Mouse (Mus musculus) left cerebral cortex, postnatal 25 days (tissue): ENCODE measurements around the gene Gm21541. TPM values are rescaled to one million over a fixed set of nuclear protein-coding genes. Genes with fewer than 3 reads are reported as not detected.
"Not testable (repeated sequence)": the region's sequence is repeated elsewhere in the genome, so short reads cannot be mapped to it uniquely, and the experiment has no call there.

ENCODE experiments used
- DNase-seq, 2 experiments: peaks; one replicate each; pipeline ENCODE4 v3.0.0; 2022; ENCODE audit warnings: low spot score in 2 of 2, mixed read lengths in 1 of 2
- intact Hi-C: fragments of 180-260 bp; cut with DNase I; formaldehyde crosslinking; loops from one replicate; pipeline ENCODE4 v1.15.1; 2025
- total RNA-seq, 2 experiments: library from RNA; stranded (reverse); gene quantifications; 2 replicates each; pipeline ENCODE4 v1.2.3; 2021

The Gm21541 gene
- not detected for total RNA-seq

- intact Hi-C loops, DNase-seq: not testable (repeated sequence)
Observed at GRCm38 (mm10) chr4:41903310-41903709, at the start of gene Gm21541. Gm21541 (plus strand) TSS chr4:41903610.

GRCm38 (mm10) chr4:41941272-41941671, 37.9 kb downstream of the Gm21541 start, which contains the start of gene Gm20878:
Gm20878 (plus strand) TSS chr4:41941572.
- DNase-seq, intact Hi-C loops: not testable (repeated sequence)

Other genes with a start within 250 kb of the Gm21541 start
- 100 to 1,000 TPM in 1 of 2 experiments, 10 to 100 TPM in 1; 98.9 to 109 TPM for gene Cntfr, start 206.5 kb upstream of the Gm21541 start, total RNA-seq
- 10 to 100 TPM; 35.8 to 43.8 TPM for gene Il11ra1, start 203.6 kb upstream of the Gm21541 start, total RNA-seq
- 10 to 100 TPM; 26.8 to 31.3 TPM for gene Rpp25l, start 190.1 kb upstream of the Gm21541 start, total RNA-seq
- gene Dctn3, start 180.4 kb upstream of the Gm21541 start, total RNA-seq: 100 to 1,000 TPM; 174 to 191 TPM
- under 1 TPM in 1 of 2 experiments, not detected in 1; 0.43 TPM for gene Arid3c, start 172.5 kb upstream of the Gm21541 start, total RNA-seq
- gene Galt, start 148.4 kb upstream of the Gm21541 start, total RNA-seq: 100 to 1,000 TPM in 1 of 2 experiments, 10 to 100 TPM in 1; 93.2 to 103 TPM
- gene Sigmar1, start 147.5 kb upstream of the Gm21541 start, total RNA-seq: 10 to 100 TPM; 60.0 to 66.5 TPM
- 100 to 1,000 TPM; 261 to 267 TPM for gene Ccl27a, start 129.4 kb upstream of the Gm21541 start, total RNA-seq
- gene Gm20878, start 38.0 kb downstream of the Gm21541 start, total RNA-seq: 10 to 100 TPM; 48.2 to 53.7 TPM
- gene Fam205a4, start 62.4 kb downstream of the Gm21541 start, total RNA-seq: 1 to 10 TPM; 4.7 to 5.0 TPM
- 1 to 10 TPM; 6.1 to 6.4 TPM for gene Gm21093, start 131.1 kb downstream of the Gm21541 start, total RNA-seq
- gene Gm3893, start 187.6 kb downstream of the Gm21541 start, total RNA-seq: not detected
- gene Gm13304, start 211.2 kb downstream of the Gm21541 start, total RNA-seq: 10 to 100 TPM; 22.3 to 26.4 TPM
- 10 to 100 TPM; 34.1 to 60.6 TPM for gene Gm13306, start 249.8 kb downstream of the Gm21541 start, total RNA-seq